Mouse (Mus musculus) midbrain, embryonic 10.5 days (tissue): ENCODE data around the gene Glipr2. TPM values are rescaled to one million over a fixed set of nuclear protein-coding genes. Genes with fewer than 3 reads are reported as not detected.

Source experiments
- DNase-seq: peaks from one replicate; pipeline ENCODE4 v3.0.0-alpha.2; 2017; ENCODE audit warnings: low spot score
- H3K27ac ChIP-seq: fragments of 300-500 bp; sonication (generic); replicated peaks from 2 replicates; pipeline ENCODE4 v1.5.1; 2016; ENCODE audit warnings: mild to moderate bottlenecking
- H3K27me3 ChIP-seq: fragments of 300-500 bp; sonication (generic); 2 replicates; pipeline ENCODE4 v1.6.1; 2016; ENCODE audit warnings: low read depth, mild to moderate bottlenecking; ENCODE audit not compliant: poor library complexity, severe bottlenecking
- H3K36me3 ChIP-seq: fragments of 300-500 bp; sonication (generic); 2 replicates; pipeline ENCODE4 v1.6.1; 2016; ENCODE audit warnings: mild to moderate bottlenecking, moderate library complexity
- H3K4me1 ChIP-seq: fragments of 300-500 bp; sonication (generic); 2 replicates; pipeline ENCODE4 v1.6.1; 2016
- H3K4me3 ChIP-seq: fragments of 300-500 bp; sonication (generic); 2 replicates; pipeline ENCODE4 v1.5.1; 2016; ENCODE audit warnings: mild to moderate bottlenecking, moderate library complexity
- H3K9me3 ChIP-seq: fragments of 300-500 bp; sonication (generic); replicated peaks from 2 replicates; pipeline ENCODE4 v1.6.1; 2016; ENCODE audit warnings: mild to moderate bottlenecking
- WGBS: fragments of 180-500 bp; shearing (Covaris S2); methylation state at CpG from one replicate; pipeline ENCODE4 v1.1.7; 2016; 5-methylcytosine and 5-hydroxymethylcytosine counted together
- polyA plus RNA-seq: library from polyadenylated mRNA; unstranded; fragments of >200 nt; fragmentation: Nextera tagmentation; extraction: Ambion mirVana; gene quantifications from 2 replicates; pipeline ENCODE4 v1.2.1, GENCODE M21; 2016

The Glipr2 gene
- polyA plus RNA-seq, 1 experiment from 2014 or later: 69.2 TPM

- DNase-seq: no peak
- H3K4me1 ChIP-seq: peaks cover 27% of the 10 kb centered on the region
- H3K36me3 ChIP-seq: peaks cover 52% of the 10 kb centered on the region
- H3K9me3 ChIP-seq: no peaks in the 10 kb centered on the region
- WGBS: 96% methylated on average over 12 of the region's 12 CpGs
- no peak overlapping the region for H3K27ac ChIP-seq
- no peak overlapping the region for H3K4me3 ChIP-seq
- peaks cover 70% of the 10 kb centered on the region for H3K27me3 ChIP-seq
Observed at GRCm38 (mm10) chr4:44016791-44017190, 59.6 kb downstream of the Glipr2 start.

- Histone ChIP-seq H3K27me3 (peaks cover 100% of the 10 kb centered on the region), H3K36me3 (peaks cover 93% of the 10 kb centered on the region), H3K27ac (no peak overlapping the region), H3K4me1 (no peaks in the 10 kb centered on the region), H3K4me3 (no peak overlapping the region), H3K9me3 (peaks cover 8% of the 10 kb centered on the region; the same call in 1 of the 2 replicates)
- DNase-seq: no peak
- 88% methylated on average over 4 of the region's 4 CpGs for WGBS
Observed at GRCm38 (mm10) chr4:44022323-44022722, 65.1 kb downstream of the Glipr2 start.

- H3K4me3 ChIP-seq: no peak overlapping the region
- H3K27me3 ChIP-seq: peaks cover 100% of the 10 kb centered on the region
- H3K36me3 ChIP-seq: peaks cover 97% of the 10 kb centered on the region
- WGBS: 93% methylated on average over 11 of the region's 11 CpGs
- H3K4me1 ChIP-seq: peaks cover 3% of the 10 kb centered on the region
- H3K9me3 ChIP-seq: peaks cover 10% of the 10 kb centered on the region; the same call in 1 of the 2 replicates
- no peak for DNase-seq
- H3K27ac ChIP-seq: no peak overlapping the region
Observed at GRCm38 (mm10) chr4:44022766-44023165, 65.6 kb downstream of the Glipr2 start.

- H3K27ac ChIP-seq: no peak overlapping the region
- no peak overlapping the region for H3K4me3 ChIP-seq
- 95% methylated on average over 9 of the region's 9 CpGs for WGBS
- peaks cover 12% of the 10 kb centered on the region for H3K4me1 ChIP-seq
- peaks cover 10% of the 10 kb centered on the region; the same call in 1 of the 2 replicates for H3K9me3 ChIP-seq
- H3K27me3 ChIP-seq: peaks cover 100% of the 10 kb centered on the region
- H3K36me3 ChIP-seq: peaks cover 92% of the 10 kb centered on the region
- DNase-seq: no peak
Observed at GRCm38 (mm10) chr4:44023681-44024080, 66.5 kb downstream of the Glipr2 start.

GRCm38 (mm10) chr4:44024241-44024640 lies 67.0 kb downstream of the Glipr2 start:
- 96% methylated on average over 6 of the region's 6 CpGs for WGBS
- H3K9me3 ChIP-seq: peaks cover 10% of the 10 kb centered on the region; the same call in 1 of the 2 replicates
- H3K27ac ChIP-seq: no peak overlapping the region
- H3K4me1 ChIP-seq: peaks cover 17% of the 10 kb centered on the region
- H3K4me3 ChIP-seq: no peak overlapping the region
- peaks cover 100% of the 10 kb centered on the region for H3K27me3 ChIP-seq
- peaks cover 88% of the 10 kb centered on the region for H3K36me3 ChIP-seq
- no peak for DNase-seq

GRCm38 (mm10) chr4:44025570-44025969 lies 68.4 kb downstream of the Glipr2 start:
- peaks cover 21% of the 10 kb centered on the region for H3K4me1 ChIP-seq

More at GRCm38 (mm10) chr4:44025570-44025969, 68.4 kb downstream of the Glipr2 start:
- H3K27me3 ChIP-seq: peaks cover 100% of the 10 kb centered on the region
- H3K9me3 ChIP-seq: peaks cover 10% of the 10 kb centered on the region; the same call in 1 of the 2 replicates
- H3K36me3 ChIP-seq: peaks cover 88% of the 10 kb centered on the region
- H3K27ac ChIP-seq: no peak overlapping the region
- WGBS: 92% methylated on average over 6 of the region's 6 CpGs
- H3K4me3 ChIP-seq: no peak overlapping the region
- DNase-seq: no peak

Other genes starting within 250 kb of the Glipr2 start
- not detected in 2 replicates for gene Olfr71, start 247.1 kb upstream of the Glipr2 start, polyA plus RNA-seq
- gene Hrct1, start 230.2 kb upstream of the Glipr2 start, polyA plus RNA-seq: 0.21 TPM in 1 of 2 replicates, not detected in the other
- 0.02 TPM in 1 of 2 replicates, not detected in the other for gene Spaar, start 227.4 kb upstream of the Glipr2 start, polyA plus RNA-seq
- gene Olfr159, start 186.4 kb upstream of the Glipr2 start, polyA plus RNA-seq: not detected in 2 replicates
- not detected in 2 replicates for gene Olfr156, start 133.5 kb upstream of the Glipr2 start, polyA plus RNA-seq
- gene Olfr157, start 117.2 kb upstream of the Glipr2 start, polyA plus RNA-seq: not detected in 2 replicates
- not detected in 2 replicates for gene Olfr155, start 105.8 kb upstream of the Glipr2 start, polyA plus RNA-seq
- 8.7 and 10.0 TPM in 2 replicates for gene Reck, start 81.9 kb upstream of the Glipr2 start, polyA plus RNA-seq
- not detected in 2 replicates for gene Ccin, start 26.1 kb downstream of the Glipr2 start, polyA plus RNA-seq
- 187 and 190 TPM in 2 replicates for gene Clta, start 47.1 kb downstream of the Glipr2 start, polyA plus RNA-seq
- 14.5 and 17.6 TPM in 2 replicates for gene Gne, start 126.8 kb downstream of the Glipr2 start, polyA plus RNA-seq